Mouse (Mus musculus): Measurements from ENCODE around the gene Rundc3a.

Rundc3a gene

DNA sequence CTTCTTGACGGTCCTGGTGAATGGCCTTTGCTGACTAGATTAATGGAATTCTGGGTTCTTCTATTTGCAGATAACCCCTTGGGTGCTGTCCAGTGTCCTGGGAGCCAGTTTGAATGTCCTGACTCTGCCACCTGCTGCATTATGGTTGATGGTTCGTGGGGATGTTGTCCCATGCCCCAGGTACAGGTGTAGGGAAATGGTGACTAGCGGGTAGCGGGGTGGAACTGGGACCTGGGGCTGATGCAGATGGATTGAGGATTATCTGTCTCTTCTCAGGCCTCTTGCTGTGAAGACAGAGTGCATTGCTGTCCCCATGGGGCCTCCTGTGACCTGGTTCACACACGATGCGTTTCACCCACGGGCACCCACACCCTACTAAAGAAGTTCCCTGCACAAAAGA, 40.7 kb downstream of the Rundc3a start:
- DNase-seq (ENCODE audit: low read depth) = no peak

DNA sequence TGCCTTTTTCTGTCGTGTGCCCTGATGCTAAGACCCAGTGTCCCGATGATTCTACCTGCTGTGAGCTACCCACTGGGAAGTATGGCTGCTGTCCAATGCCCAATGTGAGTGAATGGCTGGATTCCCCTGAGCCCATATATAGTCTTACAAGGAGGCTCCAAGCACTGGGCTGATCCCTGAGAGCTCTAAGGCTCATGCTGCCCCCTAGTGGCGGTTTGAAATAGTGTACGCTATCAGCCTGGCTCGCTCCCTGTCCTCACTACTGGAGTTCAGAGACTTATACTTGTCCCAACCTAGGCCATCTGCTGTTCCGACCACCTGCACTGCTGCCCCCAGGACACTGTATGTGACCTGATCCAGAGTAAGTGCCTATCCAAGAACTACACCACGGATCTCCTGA, 41.2 kb downstream of the Rundc3a start:
- DNase-seq (ENCODE audit: low read depth) = peak; percentile 89

DNA sequence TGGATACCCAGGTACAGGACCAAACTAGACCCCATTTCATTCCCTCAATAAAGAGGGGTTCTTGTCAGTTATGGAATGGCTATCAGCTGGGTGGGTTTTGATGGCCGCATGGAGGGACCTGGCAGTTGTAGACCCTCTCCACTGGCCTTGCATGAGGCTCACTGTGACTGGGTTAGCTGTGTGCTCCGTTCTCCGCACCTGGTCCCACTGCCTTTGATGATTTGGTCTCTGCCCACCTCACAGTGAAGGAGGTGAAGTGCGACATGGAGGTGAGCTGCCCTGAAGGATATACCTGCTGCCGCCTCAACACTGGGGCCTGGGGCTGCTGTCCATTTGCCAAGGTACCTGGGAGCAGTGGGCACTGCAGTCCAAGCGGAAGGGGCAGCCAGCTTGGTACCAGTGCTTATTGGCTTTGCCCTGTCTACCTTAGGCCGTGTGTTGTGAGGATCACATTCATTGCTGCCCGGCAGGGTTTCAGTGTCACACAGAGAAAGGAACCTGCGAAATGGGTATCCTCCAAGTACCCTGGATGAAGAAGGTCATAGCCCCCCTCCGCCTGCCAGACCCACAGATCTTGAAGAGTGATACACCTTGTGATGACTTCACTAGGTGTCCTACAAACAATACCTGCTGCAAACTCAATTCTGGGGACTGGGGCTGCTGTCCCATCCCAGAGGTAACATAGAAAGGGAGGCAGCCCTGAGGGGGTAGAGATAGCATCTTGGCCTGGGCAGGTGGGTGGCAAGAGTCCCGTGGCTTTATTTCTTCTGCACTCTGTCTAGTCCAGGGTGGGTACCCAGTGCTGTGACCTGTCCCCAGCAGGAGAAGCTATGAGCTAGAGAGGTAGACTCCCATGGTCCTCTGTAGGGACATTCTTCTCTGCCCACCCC, 41.9 kb downstream of the Rundc3a start:
- no peak for DNase-seq (ENCODE audit: low read depth)

DNA sequence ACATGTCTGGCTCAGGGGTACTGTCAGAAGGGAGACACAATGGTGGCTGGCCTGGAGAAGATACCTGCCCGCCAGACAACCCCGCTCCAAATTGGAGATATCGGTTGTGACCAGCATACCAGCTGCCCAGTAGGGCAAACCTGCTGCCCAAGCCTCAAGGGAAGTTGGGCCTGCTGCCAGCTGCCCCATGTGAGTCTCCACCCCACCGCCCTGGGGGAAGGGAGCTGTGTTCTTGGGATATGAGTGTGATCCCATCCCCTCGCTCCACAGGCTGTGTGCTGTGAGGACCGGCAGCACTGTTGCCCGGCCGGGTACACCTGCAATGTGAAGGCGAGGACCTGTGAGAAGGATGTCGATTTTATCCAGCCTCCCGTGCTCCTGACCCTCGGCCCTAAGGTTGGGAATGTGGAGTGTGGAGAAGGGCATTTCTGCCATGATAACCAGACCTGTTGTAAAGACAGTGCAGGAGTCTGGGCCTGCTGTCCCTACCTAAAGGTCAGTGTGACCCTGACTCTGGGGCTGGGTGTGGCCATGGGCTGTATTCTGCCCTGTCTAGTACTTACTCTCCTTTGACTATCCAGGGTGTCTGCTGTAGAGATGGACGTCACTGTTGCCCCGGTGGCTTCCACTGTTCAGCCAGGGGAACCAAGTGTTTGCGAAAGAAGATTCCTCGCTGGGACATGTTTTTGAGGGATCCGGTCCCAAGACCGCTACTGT, 42.7 kb downstream of the Rundc3a start:
- DNase-seq (ENCODE audit: low read depth) = no peak

DNA sequence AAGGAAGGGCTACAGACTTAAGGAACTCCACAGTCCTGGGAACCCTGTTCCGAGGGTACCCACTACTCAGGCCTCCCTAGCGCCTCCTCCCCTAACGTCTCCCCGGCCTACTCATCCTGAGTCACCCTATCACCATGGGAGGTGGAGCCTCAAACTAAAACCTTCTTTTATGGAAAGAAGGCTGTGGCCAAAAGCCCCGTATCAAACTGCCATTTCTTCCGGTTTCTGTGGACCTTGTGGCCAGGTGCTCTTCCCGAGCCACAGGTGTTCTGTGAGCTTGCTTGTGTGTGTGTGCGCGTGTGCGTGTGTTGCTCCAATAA, 43.2 kb downstream of the Rundc3a start:
- no peak for DNase-seq (ENCODE audit: low read depth)

DNA sequence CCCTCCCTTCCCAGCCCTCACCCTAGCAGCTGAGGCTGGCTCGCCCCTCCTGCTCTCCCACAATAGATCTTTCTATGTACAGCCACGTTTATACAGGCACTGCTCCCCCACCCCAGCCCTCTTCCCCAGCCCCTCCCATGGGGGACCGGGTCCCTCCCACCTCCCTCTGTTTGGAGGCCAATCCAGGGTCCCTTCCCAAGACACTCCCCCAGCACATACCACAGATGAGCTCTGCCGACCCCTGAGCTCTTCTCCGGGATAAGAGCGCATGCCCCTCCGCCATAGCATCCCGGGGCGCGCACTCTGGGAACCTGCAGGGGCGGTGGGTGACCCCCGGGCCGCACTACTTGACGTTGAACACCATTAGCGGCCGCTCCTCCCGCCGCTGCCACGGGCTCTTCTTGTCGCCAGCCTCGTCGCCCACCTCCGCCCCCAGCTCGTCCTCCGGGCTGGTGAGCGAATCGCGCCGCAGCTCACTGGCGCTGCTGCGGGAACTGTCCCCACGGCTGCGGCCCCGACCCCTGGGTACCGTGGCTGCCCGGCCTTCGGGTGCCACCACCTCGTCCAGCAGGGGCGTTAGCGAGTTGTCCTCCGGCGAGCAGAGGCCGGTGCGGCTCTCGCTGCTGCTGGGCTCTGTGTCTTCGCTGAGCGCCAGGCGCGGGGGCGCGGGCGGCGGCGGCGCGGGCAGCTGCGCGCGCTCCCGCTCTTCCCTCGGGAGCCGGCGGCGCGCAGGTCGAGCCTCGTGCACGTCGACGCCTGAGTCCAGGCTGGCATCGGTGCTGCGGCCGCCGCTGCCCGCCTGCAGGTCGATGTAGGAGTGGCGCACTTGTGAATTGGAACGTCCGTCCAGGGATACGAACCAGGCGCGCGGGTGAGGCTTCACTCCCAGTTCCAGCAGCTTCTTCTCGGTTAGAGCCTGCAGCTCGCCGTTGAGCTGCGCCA, 44.2 kb downstream of the Rundc3a start:
- DNase-seq (ENCODE audit: low read depth) = no peak

DNA sequence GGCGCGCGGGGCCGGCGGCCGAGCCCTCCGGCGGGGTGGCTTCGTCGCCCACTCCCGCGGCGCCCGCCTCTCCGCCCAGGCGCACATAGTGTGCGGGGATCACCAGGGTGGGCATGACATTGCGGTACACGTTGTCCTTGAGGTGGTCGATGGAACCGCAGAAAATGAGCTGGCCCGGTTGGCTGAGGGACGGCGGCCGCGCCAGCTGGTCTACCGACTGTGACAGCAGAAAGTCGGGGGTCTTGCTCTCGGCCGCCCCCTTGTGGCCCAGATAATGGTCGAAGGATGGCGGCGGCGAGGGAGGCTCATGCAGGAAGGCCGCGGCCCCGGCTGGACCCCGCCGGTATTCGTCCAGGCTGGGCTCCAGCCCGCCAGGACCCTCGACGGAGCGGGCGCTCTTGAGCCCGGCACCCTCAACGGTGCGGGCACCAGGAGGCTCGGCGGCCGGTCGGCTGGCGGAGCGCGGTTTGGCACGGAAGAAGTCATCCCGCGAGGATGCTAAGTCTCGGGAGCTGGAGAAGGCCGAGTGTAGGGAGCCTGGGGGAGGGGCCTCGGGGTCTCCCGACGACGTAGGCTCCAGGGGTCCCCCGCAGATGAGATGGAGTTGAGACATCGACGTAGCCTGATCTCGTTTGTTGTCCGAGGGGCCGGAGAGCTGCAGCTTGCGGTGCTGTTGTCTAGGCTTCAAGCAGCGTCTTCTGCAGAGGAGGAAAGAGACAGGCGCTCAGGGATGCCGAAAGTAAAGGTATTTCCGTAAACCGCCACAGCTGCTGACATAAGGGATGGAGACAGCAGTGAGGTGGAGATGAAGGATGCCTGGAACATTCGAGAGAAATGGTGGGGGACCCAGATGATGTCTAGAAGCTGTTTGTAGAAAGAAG, 45.2 kb downstream of the Rundc3a start:
- no peak for DNase-seq (ENCODE audit: low read depth)

DNA sequence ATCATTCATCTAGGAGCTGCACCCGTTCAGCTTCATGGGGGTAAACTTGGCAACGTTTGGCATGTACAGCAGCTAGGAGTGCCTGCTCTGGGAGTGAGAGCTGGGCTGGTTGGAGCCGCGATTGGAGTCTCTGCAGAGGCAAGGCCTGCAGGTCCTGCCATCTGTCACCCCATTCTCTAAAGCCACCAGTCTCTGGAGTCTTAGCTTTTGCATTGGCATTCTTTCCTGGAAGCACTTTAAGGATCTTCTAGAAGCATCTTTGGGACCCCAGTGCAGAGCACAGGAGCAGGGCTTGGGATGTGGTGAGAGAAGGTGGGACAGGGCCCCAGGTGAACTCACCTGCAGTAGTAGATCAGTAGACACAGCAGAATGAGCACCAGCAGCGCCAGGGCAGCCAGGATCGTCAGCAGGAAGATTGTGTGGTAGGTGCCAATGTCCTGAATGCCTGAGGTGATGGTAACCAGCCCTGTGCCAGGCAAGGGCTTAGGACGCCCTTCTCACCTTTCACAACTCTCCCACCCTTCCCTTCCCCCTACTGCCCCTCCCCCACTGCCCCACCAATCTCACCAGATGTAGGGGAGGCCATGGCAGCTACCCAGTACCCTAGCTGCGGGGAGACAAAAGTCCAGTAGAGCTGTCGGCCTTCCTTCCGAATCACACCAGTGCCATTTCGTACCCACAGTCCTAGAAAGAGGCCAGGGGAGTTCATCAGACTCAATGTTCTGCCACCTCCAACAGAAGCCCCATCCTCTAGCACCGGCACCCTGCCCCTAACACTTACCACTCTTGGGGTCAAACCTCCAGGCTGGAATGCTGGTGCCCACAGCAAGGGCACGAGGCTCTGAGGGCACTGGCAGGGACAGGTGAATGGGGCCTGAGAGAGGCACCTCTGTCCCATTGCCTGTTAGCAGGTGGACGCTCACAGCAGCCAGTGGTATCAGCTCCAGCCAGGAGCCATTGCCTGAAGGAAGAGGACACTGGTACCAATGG, 46.2 kb downstream of the Rundc3a start:
- DNase-seq (ENCODE audit: low read depth) = no peak

DNA sequence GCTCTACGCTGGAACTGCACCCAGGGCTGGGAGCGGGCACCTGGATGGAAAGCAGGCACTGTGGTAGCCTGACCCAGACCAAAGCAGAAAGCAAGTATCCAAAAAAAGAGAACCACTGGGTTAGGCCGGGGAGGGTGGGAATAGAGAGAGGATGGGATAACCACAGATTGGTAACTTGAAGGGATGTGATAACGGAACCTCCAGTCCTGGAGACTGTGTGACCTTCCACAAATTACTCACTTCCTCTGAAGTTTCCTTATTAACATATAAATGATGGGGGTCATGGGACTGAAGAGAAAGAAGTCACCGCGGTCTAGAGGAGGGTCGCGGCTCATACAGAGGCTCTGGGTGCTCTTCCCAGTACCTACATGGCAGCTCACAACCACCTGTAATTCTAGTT, 47.1 kb downstream of the Rundc3a start:
- DNase-seq (ENCODE audit: low read depth) = no peak

DNA sequence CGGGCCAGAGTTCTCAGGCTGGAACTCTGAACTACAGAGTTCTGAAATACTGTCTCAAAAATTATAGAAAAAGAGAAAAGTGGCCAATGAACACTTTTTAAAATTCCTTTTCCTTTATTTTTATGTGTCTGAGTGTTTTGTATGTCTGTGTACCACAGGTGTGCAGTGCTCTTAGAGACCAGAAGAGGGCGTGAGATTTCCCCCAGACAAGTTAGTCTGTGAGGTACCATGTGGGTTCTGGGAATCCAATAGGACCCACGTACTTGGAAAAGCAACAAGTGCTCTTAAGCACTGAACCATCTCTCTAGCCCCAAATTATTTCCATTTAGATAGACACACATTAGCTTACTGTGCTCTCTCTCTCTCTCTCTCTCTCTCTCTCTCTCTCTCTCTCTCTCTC, 48.2 kb downstream of the Rundc3a start:
- DNase-seq (ENCODE audit: low read depth) = no peak

DNA sequence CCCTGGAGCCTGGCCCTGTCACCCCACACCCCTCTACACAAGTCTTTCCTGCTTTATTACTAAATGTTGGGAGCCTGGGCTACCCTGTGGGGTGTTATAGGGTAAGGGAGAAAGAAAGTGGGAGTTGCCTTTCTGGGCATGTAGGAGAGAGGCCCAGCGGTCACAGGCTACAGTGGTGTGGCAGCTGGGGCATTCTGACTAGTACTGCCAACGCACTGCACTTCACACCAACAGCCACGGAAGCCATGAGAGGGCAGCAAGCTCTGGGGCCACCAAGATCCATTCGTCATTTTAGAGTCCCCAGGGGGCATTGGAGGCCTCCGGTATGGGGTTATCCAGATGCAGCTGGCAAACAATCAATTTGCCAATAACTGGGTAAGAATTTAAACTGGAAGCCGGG, 48.9 kb downstream of the Rundc3a start:
- no peak for DNase-seq (ENCODE audit: low read depth)

DNA sequence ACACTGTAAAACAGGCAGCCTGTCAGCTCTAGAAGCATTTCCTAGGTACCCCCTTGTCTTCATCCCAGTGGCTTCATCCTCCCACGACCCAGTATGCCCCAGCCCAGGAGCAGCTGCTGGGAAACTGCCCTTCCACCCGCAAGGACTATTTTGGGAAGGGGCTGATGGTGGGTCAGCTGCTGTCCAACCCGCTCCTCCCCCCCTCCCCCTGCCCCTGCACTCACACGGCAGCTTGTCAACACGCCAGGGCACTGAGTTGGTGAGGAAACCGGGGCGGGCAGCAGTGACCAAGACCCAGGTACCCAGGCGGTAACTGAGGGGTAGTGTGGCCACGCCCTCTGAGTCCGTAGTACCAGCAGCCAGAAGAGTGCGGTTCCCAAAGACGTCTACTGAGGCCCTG, 50.5 kb downstream of the Rundc3a start:
- DNase-seq (ENCODE audit: low read depth) = no peak

DNA sequence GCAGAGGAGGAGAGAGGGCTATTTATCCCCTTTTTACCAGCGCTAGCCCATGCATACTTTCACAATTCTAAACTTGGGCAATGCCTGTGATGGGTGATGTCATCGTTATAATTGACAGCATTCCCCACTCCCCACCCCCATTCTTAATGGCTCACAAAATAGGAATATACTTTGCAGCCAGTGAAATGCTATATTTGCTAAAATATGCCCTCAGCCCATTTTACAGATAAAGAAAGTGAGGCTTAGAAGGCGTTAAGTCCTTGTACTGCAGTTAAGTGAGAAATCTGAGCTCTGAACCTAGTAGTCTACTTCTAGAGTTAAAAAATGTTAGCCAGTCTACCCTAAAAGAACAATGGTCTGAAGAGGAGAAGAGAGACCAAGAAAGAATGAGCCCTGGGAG, 51.1 kb downstream of the Rundc3a start:
- no peak for DNase-seq (ENCODE audit: low read depth)

DNA sequence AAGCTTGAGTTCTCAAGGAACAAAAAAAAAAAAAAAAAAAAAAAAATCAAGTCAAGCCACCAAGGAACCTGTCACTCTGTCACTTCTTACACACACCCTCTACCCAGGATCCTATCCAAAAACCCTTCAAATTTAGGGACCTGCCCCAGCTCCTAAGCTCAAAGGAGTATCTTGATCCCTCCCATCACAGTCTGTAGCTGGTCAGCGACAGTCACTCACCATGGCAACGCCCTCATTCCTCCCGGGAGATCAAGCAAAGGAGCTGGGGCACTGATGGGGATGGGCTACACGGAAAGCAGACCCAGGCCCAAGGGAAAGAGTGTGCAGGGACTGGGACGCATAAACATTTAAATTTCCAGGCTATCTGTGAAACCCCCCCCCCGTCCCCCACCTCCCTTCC, 51.6 kb downstream of the Rundc3a start:
- no peak for DNase-seq (ENCODE audit: low read depth)

DNA sequence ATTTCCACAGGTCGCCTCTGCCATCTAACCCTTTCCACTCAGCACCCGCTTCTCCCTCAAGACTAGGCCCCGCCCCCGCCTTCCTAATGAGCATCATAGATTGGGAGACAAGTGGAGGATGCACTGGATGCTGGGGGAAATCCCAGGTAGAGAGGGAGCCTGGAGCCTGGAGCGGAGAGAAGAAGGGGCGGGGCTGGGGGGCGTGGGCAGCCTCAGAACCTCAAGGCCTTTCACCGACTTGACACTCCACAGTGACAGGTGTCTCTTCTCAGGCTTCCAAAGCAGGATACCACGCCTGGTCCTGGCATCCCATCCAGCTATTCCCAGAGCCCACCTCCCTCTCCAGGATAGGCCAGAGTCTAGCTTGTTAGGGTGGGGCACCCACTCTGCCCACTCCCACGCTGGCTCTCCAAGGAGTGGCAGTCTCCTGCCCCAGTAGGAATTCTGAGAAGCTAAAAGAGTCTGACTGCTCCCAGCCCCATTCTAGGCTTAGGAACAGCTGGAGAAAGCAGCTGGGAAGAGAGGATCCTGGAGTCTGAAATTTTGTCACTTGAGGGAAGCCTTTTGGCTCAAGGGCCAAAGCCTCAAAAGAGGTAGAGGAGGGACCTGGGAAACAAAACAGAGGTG, 52.2 kb downstream of the Rundc3a start:
- DNase-seq (ENCODE audit: low read depth) = no peak

DNA sequence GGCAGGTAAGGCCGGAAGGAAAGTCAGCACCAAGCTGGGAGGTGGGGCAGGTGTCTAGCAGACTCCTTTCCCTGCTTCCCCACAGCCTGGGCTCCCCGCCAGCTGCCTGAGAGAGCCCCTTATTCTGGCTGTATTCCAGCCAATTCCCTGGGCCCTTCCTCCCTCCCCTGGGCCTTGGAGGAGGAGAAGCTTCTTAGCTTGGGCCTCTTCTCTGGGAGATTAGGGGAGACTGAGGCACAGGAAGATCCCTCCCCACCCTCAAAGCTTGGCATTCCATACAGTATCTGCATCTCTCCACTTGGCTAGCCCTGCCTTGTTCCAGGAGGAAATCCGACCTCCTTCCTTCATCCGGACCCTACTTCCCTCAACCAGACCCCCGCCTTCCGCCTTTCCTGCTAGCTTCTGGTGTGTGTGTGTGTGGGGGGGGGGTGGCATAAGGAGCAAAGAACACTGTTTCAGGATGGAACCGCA, 52.7 kb downstream of the Rundc3a start:
- DNase-seq (ENCODE audit: low read depth) = no peak

DNA sequence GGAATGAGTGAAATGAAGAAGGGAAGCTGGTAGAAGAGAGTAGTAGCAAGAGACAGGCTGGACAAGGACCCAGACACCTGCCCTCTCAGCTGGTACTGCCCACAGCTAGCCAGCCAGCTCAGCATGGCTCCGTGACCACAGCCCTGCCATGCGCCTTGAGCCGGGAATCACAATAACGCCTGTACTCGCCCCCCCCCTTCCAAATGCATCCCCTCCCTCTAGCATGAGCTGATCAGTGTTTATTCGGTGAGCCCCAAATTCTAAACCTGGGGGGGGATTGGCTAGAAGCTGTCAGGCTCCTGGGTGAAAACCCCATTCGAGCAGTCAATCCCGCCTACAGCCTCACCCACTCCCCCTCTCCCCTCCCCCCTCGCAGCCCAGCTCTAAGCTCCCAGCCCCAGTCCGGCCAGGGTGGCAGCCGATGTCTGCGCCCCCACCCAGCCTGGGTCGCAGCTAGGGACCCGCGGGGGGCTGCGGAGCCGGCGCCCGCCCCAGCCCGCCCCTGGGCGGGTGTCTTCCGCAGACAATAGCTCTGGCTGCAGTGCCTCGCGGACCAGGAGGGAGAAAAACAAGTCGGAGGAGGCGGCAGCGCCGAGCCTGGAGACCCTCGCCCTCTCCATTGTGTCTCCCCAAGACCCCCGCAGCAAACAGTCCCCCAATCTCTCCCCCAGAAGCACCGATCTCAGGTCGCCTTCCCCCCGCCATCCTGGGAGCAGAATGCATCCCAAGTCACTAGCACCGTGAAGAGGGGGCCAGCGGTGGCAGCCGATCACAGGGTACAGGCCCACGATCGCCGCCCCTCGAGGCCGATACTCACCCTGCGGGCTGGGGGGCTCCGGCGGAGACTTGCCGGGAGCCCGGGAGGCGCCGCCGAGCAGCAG, 53.6 kb downstream of the Rundc3a start:
- DNase-seq (ENCODE audit: low read depth) = no peak

DNA sequence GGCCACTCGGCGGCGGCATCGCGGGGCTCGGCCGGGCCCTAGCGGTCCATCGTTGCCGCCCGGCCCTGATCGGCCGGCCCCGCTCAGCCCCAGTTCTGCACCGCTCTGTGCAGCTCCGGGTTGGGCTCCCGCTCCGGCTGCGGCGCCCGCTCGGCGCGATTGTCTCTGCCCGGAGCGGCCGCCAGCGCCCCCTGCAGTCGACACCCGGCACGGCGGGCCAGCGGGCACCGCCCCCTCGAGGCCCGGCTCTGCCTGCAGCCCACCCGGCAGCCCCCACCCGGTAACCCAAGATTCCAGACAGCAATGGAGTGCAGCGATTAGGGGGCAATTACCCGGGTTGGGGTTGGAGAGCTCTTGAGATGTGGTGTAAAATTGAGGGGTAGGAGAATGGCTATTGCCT, 54.3 kb downstream of the Rundc3a start, which contains the start of gene Fam171a2:
Gene Fam171a2 (minus strand): TSS at position 186 of the 400 bp plus-strand sequence.
- no peak for DNase-seq (ENCODE audit: low read depth)

DNA sequence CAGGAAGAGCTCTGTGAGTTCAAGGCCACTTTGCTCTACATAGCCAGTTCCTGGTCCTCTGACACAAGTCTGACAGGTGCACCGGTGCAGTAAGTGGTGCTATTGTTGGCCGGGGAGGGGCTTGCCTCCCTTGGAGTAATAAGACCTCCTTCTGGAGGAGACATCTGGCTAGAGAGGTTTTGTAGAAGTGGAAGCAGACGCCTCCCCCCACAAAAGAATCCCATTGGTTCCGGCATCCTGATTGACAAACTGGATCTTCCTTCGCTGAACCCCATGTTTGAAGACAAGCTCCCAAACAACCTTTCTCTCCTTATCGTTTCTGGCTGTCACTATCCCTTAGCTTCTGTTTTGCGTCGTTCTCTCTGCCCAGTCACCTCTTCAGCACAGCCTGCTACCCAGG, 55.1 kb downstream of the Rundc3a start:
- DNase-seq (ENCODE audit: low read depth) = no peak
